Mouse (Mus musculus) layer of hippocampus, postnatal 10 days (tissue): ENCODE results near the gene Ubfd1. TPM values are rescaled to one million over a fixed set of nuclear protein-coding genes. Genes with fewer than 3 reads are reported as not detected.
"Not testable (repeated sequence)": the region's sequence is repeated elsewhere in the genome, so short reads cannot be mapped to it uniquely, and the experiment has no call there.

ENCODE experiments used
- DNase-seq, 2 experiments: peaks; one replicate each; pipeline ENCODE4 v3.0.0; 2021; ENCODE audit warnings: low spot score in 2 of 2
- total RNA-seq, 2 experiments: library from RNA; stranded (reverse); gene quantifications; 2 replicates each; pipeline ENCODE4 v1.2.3; 2021

Ubfd1 gene
- total RNA-seq, 2 experiments from 2014 or later, result 71.6 to 71.8 TPM

DNA sequence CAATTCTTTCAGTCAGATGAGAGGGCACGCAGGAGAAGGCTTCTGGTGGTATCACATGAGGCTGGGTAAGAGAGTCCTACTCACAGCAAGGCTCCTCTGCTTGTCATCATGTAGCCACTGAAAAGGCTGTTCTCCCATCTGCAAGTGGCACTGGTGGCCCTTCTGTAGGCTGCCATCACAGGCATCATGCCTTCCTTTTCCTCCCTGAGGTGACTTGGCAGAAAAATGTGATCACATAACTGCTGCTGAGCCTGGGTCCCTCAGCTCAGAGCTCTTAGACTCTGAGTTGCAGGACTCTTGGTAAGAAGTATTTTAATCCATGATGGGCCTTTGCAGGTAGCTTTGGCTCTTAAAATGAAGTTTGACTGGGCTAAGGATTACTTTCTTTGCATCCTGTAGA is 14.1 kb downstream of the Ubfd1 start:
- no peak for DNase-seq

GRCm38 (mm10) chr7:122087195-122087982 is 20.4 kb downstream of the Ubfd1 start:
- no peak for DNase-seq

GRCm38 (mm10) chr7:122094564-122095330 is 27.8 kb downstream of the Ubfd1 start:
- no peak for DNase-seq

DNA sequence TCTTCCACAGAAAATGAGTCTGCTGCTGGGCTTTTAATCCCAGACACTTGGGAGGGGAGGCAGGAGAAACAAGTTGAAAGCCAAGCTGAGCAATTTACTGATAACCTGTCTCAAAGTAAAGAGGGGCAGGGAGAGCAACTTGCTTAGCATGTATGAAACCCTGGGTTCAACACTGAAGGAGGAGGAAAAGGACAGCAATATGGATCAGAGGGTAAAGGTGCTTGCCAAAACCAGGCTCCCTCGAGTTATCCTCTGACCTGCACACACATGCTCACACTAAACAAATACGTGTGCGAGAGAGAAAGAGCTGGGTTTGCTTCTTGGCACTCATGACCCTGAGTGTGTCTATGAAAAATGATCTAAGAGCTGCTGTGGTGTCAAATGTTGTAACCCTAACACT is 31.0 kb downstream of the Ubfd1 start:
- DNase-seq, result no peak

- DNase-seq, result peak in 1 of 2 experiments; percentile 27
Measured at GRCm38 (mm10) chr7:122099222-122099621, 32.2 kb downstream of the Ubfd1 start.

DNA sequence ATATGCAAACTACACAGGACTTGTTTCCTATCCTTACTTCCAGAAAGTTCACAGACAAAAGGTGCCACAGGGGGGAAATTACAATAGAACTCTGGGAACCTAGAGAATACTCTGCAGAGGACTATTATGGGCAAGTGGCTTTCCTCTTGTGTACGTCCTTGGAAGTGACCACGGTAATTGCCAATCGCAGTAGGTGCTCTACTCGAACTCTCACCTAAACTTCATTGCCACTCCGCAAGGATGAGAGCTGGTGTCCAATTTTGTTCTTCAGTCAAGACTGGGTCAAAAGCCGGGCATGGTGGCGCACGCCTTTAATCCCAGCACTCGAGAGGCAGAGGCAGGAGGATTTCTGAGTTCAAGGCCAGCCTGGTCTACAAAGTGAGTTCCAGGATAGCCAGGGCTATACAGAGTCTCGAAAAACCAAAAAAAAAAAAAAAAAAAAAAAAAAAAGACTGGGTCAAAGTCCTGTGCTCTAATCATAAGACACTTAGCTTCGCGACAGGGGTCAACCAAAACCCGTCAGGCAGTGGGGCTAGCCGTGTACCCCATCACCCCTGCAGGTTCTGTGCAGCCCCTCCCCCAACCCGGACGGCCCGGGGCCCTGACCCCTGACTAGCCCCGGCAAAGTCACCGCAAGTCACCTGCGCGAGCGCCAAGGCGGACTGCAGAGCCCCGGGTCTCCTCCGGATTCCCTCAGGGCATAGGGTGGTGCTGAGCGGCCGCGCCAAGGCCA is 34.2 kb downstream of the Ubfd1 start:
- DNase-seq, result not testable (repeated sequence)

DNA sequence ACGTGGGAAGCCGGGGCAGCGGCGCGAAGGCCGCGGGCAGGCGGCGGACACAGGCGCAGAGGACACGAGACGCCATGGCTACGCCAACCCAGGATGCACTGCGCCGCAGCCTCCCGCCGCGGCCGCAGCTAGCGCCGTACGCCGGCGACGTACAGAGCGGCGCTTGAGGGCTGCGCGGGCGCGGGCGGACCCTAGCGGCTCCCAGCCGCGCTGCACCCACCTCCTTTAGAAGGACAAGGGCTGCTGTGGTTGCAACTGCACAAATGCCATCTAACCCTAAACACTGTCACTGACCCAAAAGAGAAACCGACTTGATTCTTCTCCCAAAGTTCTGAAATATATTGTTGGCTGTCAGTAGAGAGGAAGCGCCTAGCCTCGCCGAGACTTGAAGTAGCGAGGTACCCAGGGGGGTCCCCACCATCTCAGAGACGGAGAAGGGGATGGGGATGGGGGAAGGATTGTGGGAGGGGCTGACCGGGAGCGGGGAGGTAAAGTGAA is 34.8 kb downstream of the Ubfd1 start, which contains the start of gene Ndufab1:
Gene Ndufab1 (minus strand): TSS at position 140 of the 498 bp plus-strand sequence.
- DNase-seq, result peak; percentile 80 to 89

GRCm38 (mm10) chr7:122108206-122108605 is 41.2 kb downstream of the Ubfd1 start:
- no peak for DNase-seq

- DNase-seq, result no peak
Measured at GRCm38 (mm10) chr7:122123518-122123917, 56.5 kb downstream of the Ubfd1 start.

- no peak for DNase-seq
Measured at GRCm38 (mm10) chr7:122125636-122126035, 58.7 kb downstream of the Ubfd1 start.

DNA sequence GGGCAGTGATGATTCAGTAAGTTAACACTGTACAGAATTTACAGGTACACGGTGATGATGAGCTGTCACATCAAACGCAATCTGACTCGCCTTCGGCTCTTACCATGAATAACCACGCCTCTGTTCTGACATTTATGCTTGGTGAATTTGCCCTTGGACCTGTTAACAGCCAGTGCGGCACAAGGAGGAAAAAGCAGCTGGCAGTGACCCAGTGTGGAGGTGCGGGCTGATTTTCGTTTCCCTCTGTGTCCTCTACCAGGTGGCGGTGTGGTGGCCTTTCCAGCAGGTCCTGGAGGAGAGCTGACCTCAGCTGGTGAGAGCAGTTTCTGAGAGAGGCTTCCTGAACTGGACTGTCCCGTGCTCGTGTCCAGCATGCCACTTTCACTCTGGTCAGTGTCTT is 60.0 kb downstream of the Ubfd1 start:
- no peak for DNase-seq

Other genes with a start within 250 kb of the Ubfd1 start
- gene Scnn1b, start 202.1 kb upstream of the Ubfd1 start, total RNA-seq, result not detected
- gene Cog7, start 85.5 kb upstream of the Ubfd1 start, total RNA-seq, result 10 to 100 TPM; 33.7 to 34.6 TPM
- 10 to 100 TPM; 34.1 to 36.0 TPM for gene Gga2, start 46.0 kb upstream of the Ubfd1 start, total RNA-seq
- 1 to 10 TPM; 7.7 to 8.4 TPM for gene Ears2, start 88 bp downstream of the Ubfd1 start, total RNA-seq
- gene Ndufab1, start 34.7 kb downstream of the Ubfd1 start, total RNA-seq, result 100 to 1,000 TPM; 291 to 298 TPM
- 1 to 10 TPM; 2.7 to 3.0 TPM for gene Palb2, start 65.8 kb downstream of the Ubfd1 start, total RNA-seq
- gene Dctn5, start 65.9 kb downstream of the Ubfd1 start, total RNA-seq, result 100 to 1,000 TPM in 1 of 2 experiments, 10 to 100 TPM in 1; 89.0 to 106 TPM
- 1 to 10 TPM; 4.8 to 5.4 TPM for gene Plk1, start 92.3 kb downstream of the Ubfd1 start, total RNA-seq
- gene Ern2, start 119.0 kb downstream of the Ubfd1 start, total RNA-seq, result 1 to 10 TPM in 1 of 2 experiments, under 1 TPM in 1; 0.89 to 1.2 TPM
- gene Chp2, start 152.3 kb downstream of the Ubfd1 start, total RNA-seq, result 1 to 10 TPM; 3.0 to 3.6 TPM
- 100 to 1,000 TPM; 621 to 648 TPM for gene Prkcb, start 221.6 kb downstream of the Ubfd1 start, total RNA-seq